In the genomic region with DNA sequence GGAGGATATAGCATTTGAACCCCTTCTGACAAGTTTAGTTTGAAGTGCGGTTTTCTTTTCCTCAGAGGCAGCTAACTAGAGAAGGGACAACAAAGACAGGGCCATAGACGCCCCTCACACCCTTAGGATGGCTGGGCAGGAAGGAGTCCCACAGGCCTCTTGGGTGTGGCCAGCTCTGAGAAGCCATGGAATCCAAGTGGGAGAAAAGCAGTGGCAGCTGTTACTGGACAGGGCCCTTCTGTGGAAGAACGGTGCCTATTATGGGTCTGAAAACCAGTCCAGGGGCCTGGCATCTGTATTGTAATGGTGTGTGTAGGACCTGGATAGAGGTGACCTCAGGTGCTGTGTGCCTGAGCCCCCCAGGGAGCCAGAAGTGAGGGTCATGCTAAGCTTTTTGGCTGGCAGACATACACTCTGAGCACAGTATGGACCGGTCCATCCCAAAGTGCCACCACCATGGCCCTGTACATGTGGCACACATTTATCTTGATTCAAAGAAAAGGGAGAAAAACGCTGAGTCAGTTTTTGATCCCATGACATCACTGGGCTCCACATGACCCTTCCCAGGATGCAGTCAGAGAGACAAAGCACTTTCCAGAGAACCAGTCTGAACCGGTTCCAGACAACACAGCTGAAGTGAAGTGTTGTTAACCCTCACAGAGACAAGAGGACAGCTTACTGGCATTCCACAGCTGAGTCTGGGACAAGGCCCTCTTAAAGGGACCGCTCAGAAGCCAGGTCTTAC, we compare ENCODE assay signal across 8 mouse cellular contexts. TPM values are rescaled to one million over a fixed set of nuclear protein-coding genes. Genes with fewer than 3 reads are reported as not detected.
DNase-seq lines count a peak whose midpoint lies in the region; ATAC-seq and TF ChIP-seq lines count a peak whose summit lies in the region.

No protein-coding gene starts in this region.

- peaks cover 77% of the 10 kb centered on the region for H3K36me3 ChIP-seq in E14TG2a.4 (ENCODE audit: insufficient read depth, low read length)
- peaks cover 35% of the 10 kb centered on the region for H3K36me3 ChIP-seq in heart, embryonic 10.5 days
- peaks cover 34% of the 10 kb centered on the region for H3K36me3 ChIP-seq in kidney, embryonic 15.5 days

- TF ChIP-seq CTCF in E14TG2a.4 (conservative IDR thresholded peaks at IDR 0.05; ENCODE audit: low read length), result no peak

- ATAC-seq in kidney, embryonic 15.5 days (replicated peaks; ENCODE audit: low FRiP score), result peak; percentile 74

- peaks cover 92% of the 10 kb centered on the region for H3K4me1 ChIP-seq in E14TG2a.4 (replicated peaks; ENCODE audit: low read depth, low read length)
- H3K4me1 ChIP-seq in heart, embryonic 10.5 days, result peaks cover 66% of the 10 kb centered on the region
- peaks cover 54% of the 10 kb centered on the region for H3K4me1 ChIP-seq in kidney, embryonic 15.5 days

- peak overlapping the region; percentile 65 for H3K4me3 ChIP-seq in E14TG2a.4 (replicated peaks; ENCODE audit: low read length)
- no peak overlapping the region; the same call in 1 of the 2 replicates for H3K4me3 ChIP-seq in heart, embryonic 10.5 days
- no peak overlapping the region for H3K4me3 ChIP-seq in kidney, embryonic 15.5 days (replicated peaks)

- H3K9ac ChIP-seq in kidney, embryonic 15.5 days, result no peak overlapping the region

- peak; percentile 82 for DNase-seq in brain, adult 2 months (ENCODE audit: low read depth, low spot score)
- peak; percentile 94 for DNase-seq in heart, embryonic 10.5 days (ENCODE audit: low spot score)
- DNase-seq in lung, postnatal 36 days, result peak; percentile 84
- no peak for DNase-seq in ovary, adult 18-20 months (ENCODE audit: low spot score)
- DNase-seq in left cerebral cortex, adult 8-10 months (ENCODE audit: low spot score in 2 of 2), result no peak
- DNase-seq in ovary, postnatal 14 days (ENCODE audit: low spot score), result no peak

- H3K27ac ChIP-seq in heart, embryonic 10.5 days, result peak overlapping the region; percentile 89
- peak overlapping the region; percentile 59 for H3K27ac ChIP-seq in kidney, embryonic 15.5 days

- H3K9me3 ChIP-seq in E14TG2a.4 (ENCODE audit: low read length), result no peaks in the 10 kb centered on the region
- no peaks in the 10 kb centered on the region for H3K9me3 ChIP-seq in heart, embryonic 10.5 days
- H3K9me3 ChIP-seq in kidney, embryonic 15.5 days (replicated peaks), result no peaks in the 10 kb centered on the region

- no peaks in the 10 kb centered on the region for H3K27me3 ChIP-seq in E14TG2a.4 (ENCODE audit: insufficient read depth, low read length)
- H3K27me3 ChIP-seq in heart, embryonic 10.5 days (ENCODE audit: insufficient read depth, poor library complexity, severe bottlenecking), result no peaks in the 10 kb centered on the region
- H3K27me3 ChIP-seq in kidney, embryonic 15.5 days, result no peaks in the 10 kb centered on the region

- no peak overlapping the region for H3K4me2 ChIP-seq in kidney, embryonic 15.5 days

- WGBS in heart, embryonic 10.5 days, result 54% methylated on average over 7 of the region's 7 CpGs
- 61% methylated on average over 7 of the region's 7 CpGs for WGBS in kidney, embryonic 15.5 days

RNA-seq across cellular contexts. Expression of gene Yjefn3, which starts 33.7 kb away (rescaled TPM):
- 6.7 and 8.7 TPM in 2 replicates for polyA plus RNA-seq in heart, embryonic 10.5 days (2016; fragmentation: Nextera tagmentation; extraction: Ambion mirVana)
- polyA plus RNA-seq in kidney, embryonic 15.5 days (2015; fragmentation: Nextera tagmentation; extraction: Ambion mirVana), result 4.5 and 5.2 TPM in 2 replicates
- total RNA-seq in left cerebral cortex, adult 8-10 months (2022), result 10 to 100 TPM; 20.2 to 30.4 (median 21.7) TPM

RNA-seq across cellular contexts. Expression of gene Ndufa13, which starts 33.9 kb away (rescaled TPM):
- 217 and 256 TPM in 2 replicates for polyA plus RNA-seq in heart, embryonic 10.5 days (2016; fragmentation: Nextera tagmentation; extraction: Ambion mirVana)
- polyA plus RNA-seq in kidney, embryonic 15.5 days (2015; fragmentation: Nextera tagmentation; extraction: Ambion mirVana), result 205 and 210 TPM in 2 replicates
- 100 to 1,000 TPM; 102 to 149 (median 131) TPM for total RNA-seq in left cerebral cortex, adult 8-10 months (2022)

RNA-seq across cellular contexts. Expression of gene Tssk6, which starts 34.2 kb away (rescaled TPM):
- polyA plus RNA-seq in heart, embryonic 10.5 days (2016; fragmentation: Nextera tagmentation; extraction: Ambion mirVana), result 2.7 and 2.9 TPM in 2 replicates
- polyA plus RNA-seq in kidney, embryonic 15.5 days (2015; fragmentation: Nextera tagmentation; extraction: Ambion mirVana), result 3.4 and 4.6 TPM in 2 replicates
- under 1 TPM in 1 of 4 experiments, not detected in 3; 0.28 TPM for total RNA-seq in left cerebral cortex, adult 8-10 months (2022)

RNA-seq across cellular contexts. Expression of gene Cilp2, which starts 48.7 kb away (rescaled TPM):
- 0.48 and 0.63 TPM in 2 replicates for polyA plus RNA-seq in heart, embryonic 10.5 days (2016; fragmentation: Nextera tagmentation; extraction: Ambion mirVana)
- polyA plus RNA-seq in kidney, embryonic 15.5 days (2015; fragmentation: Nextera tagmentation; extraction: Ambion mirVana), result 0.88 and 0.98 TPM in 2 replicates
- under 1 TPM; 0.54 to 0.79 (median 0.65) TPM for total RNA-seq in left cerebral cortex, adult 8-10 months (2022)

RNA-seq across cellular contexts. Expression of gene Gatad2a, which starts 60.0 kb away (rescaled TPM):
- polyA plus RNA-seq in heart, embryonic 10.5 days (2016; fragmentation: Nextera tagmentation; extraction: Ambion mirVana), result 47.5 and 49.0 TPM in 2 replicates
- polyA plus RNA-seq in kidney, embryonic 15.5 days (2015; fragmentation: Nextera tagmentation; extraction: Ambion mirVana), result 40.0 and 42.2 TPM in 2 replicates
- 10 to 100 TPM; 29.7 to 38.2 (median 30.4) TPM for total RNA-seq in left cerebral cortex, adult 8-10 months (2022)

Comparison
In these comparisons a context has a peak if more than half of its experiments do, and no peak if none do; other contexts are left out.
1. DNase-seq: peak in brain, adult 2 months (single experiment), heart, embryonic 10.5 days (single experiment) and lung, postnatal 36 days (single experiment); none in ovary, adult 18-20 months (single experiment), left cerebral cortex, adult 8-10 months (0 of 2) and ovary, postnatal 14 days (single experiment).